Mouse (Mus musculus) ES-E14 (cell line): ENCODE data around the gene Tgm3. TPM values are rescaled to one million over a fixed set of nuclear protein-coding genes. Genes with fewer than 3 reads are reported as not detected.

ENCODE experiments used
- DNase-seq: peaks from one replicate; pipeline ENCODE4 v3.0.0-alpha.2; 2013; ENCODE audit warnings: low read depth, low spot score
- H3K27ac ChIP-seq: 2 replicates; pipeline ENCODE4 v1.5.1; 2012; ENCODE audit warnings: low read depth, mild to moderate bottlenecking, low read length, moderate library complexity, mixed read lengths; ENCODE audit not compliant: poor library complexity, insufficient read depth, severe bottlenecking
- H3K36me3 ChIP-seq: 2 replicates; pipeline ENCODE4 v1.6.1; 2012; ENCODE audit warnings: mild to moderate bottlenecking, low read length, moderate library complexity, mixed read lengths; ENCODE audit not compliant: control insufficient read depth, poor library complexity, insufficient read depth, severe bottlenecking
- H3K4me1 ChIP-seq, 2 experiments: fragments of 150-350 bp in 1 of 2; sonication (generic) in 1 of 2; 2 replicates each; pipeline ENCODE4 v1.6.1; 2012; ENCODE audit warnings: low read length in 2 of 2, mild to moderate bottlenecking in 1 of 2, mixed read lengths in 1 of 2; ENCODE audit not compliant: control insufficient read depth in 2 of 2, insufficient read depth in 2 of 2, poor library complexity in 1 of 2
- H3K4me3 ChIP-seq, 2 experiments: fragments of 150-350 bp in 1 of 2; sonication (generic) in 1 of 2; 2 replicates each; pipeline ENCODE4 v1.5.1; 2012; ENCODE audit warnings: low read length in 2 of 2, low read depth in 1 of 2, mild to moderate bottlenecking in 1 of 2, mixed read lengths in 1 of 2; ENCODE audit not compliant: insufficient read depth in 1 of 2, poor library complexity in 1 of 2, severe bottlenecking in 1 of 2
- H3K9ac ChIP-seq: 2 replicates; pipeline ENCODE4 v1.6.1; 2012; ENCODE audit warnings: low read depth, mild to moderate bottlenecking, low read length, mixed read lengths; ENCODE audit not compliant: poor library complexity, insufficient read depth, severe bottlenecking
- H3K9me3 ChIP-seq: fragments of 150-350 bp; sonication (generic); 2 replicates; pipeline ENCODE4 v1.6.1; 2012; ENCODE audit warnings: low read depth, mild to moderate bottlenecking, low read length; ENCODE audit not compliant: control insufficient read depth, insufficient read depth
- CHD2 ChIP-seq: IDR thresholded peaks from 2 replicates; pipeline ENCODE4 v1.6.1; 2014; ENCODE audit warnings: mild to moderate bottlenecking, low read depth, low read length, inconsistent platforms
- HCFC1 ChIP-seq: IDR thresholded peaks from 2 replicates; pipeline ENCODE4 v1.6.1; 2012; ENCODE audit warnings: low read length, inconsistent platforms, borderline replicate concordance; ENCODE audit not compliant: insufficient read depth
- MAFK ChIP-seq: IDR thresholded peaks from 2 replicates; pipeline ENCODE4 v1.6.1; 2014; ENCODE audit warnings: mild to moderate bottlenecking, low read depth, low read length, inconsistent platforms; ENCODE audit not compliant: insufficient read depth
- ZC3H11A ChIP-seq: IDR thresholded peaks from 2 replicates; pipeline ENCODE4 v1.6.1; 2012; ENCODE audit warnings: low read depth, mild to moderate bottlenecking, inconsistent platforms, low read length, borderline replicate concordance
- ZNF384 ChIP-seq: IDR thresholded peaks from 2 replicates; pipeline ENCODE4 v1.6.1; 2012; ENCODE audit warnings: low read depth, low read length, inconsistent platforms
- in situ Hi-C, 2 experiments: fragments of 600-800 bp; cut with MboI; formaldehyde crosslinking; loops; one replicate each; pipeline ENCODE4 v1.15.1; 2025; ENCODE audit warnings: low sequenced_read_pairs in 2 of 2, inconsistent platforms in 1 of 2; ENCODE audit not compliant: unreplicated experiment in 2 of 2
- total RNA-seq: library from RNA; depleted of rRNA; stranded (reverse); fragments of 300-350 nt; gene quantifications from 2 replicates; pipeline ENCODE4 v1.2.3, GENCODE M21; 2012; rRNA removed

The Tgm3 gene
- total RNA-seq, 1 experiment, result 3.1 TPM

DNA sequence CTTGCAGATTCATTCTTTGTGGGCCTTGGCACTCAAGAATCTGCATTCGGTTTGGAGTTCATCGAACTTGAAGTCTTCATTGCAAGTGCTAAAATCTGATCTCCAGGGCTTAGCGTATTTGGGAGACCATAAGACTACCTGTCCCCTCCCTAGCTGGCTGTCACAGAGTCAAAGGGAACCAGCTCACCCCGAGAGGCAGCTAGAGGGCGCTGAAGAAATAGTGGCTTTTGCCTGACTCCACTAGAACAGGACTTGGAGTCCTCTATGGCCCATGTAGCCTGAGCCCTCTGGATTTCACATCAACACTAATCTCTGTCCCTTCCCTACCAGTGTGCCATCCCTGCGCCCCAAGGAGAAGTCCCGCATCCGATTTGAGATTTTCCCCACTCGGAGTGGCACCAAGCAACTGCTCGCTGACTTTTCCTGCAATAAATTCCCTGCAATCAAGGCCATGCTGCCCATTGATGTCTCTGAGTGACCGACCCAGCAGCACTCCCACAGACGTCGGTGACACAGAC, 35.8 kb downstream of the Tgm3 start:
- Histone ChIP-seq H3K4me3 (no peak overlapping the region), H3K4me1 (no peaks in the 10 kb centered on the region), H3K27ac (no peak overlapping the region), H3K9me3 (no peaks in the 10 kb centered on the region), H3K9ac (no peak overlapping the region), H3K36me3 (no peaks in the 10 kb centered on the region)
- peak; percentile 11 for DNase-seq
- TF ChIP-seq HCFC1 (no peak), MAFK (no peak), ZC3H11A (no peak), ZNF384 (no peak), CHD2 (no peak)
- in situ Hi-C loops, result no loop called here

DNA sequence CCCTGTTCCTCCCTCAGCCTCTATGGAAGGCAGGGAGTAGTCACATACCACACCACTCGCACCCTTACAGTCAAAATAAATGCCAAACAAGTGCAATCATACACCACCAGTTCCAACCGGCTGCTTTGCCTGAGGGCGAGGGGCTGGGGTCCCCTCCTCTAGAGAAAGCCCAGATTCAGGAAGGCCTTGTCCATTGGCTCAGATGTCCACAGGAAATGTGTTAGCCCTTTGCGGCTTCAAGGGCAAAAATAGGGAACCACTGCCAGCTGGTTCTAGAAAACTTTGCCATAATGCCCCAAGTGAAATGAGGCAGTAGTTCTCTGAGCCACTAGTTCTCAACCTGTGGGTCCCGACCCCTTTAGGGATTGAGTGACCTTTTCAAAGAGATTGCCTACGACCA, 36.6 kb downstream of the Tgm3 start:
- Histone ChIP-seq H3K27ac (no peak overlapping the region), H3K4me1 (no peaks in the 10 kb centered on the region), H3K36me3 (no peaks in the 10 kb centered on the region), H3K9me3 (no peaks in the 10 kb centered on the region), H3K4me3 (no peak overlapping the region), H3K9ac (no peak overlapping the region)
- DNase-seq, result no peak
- in situ Hi-C loops, result no loop called here
- TF ChIP-seq CHD2, result peak; percentile 74
- TF ChIP-seq ZNF384, result no peak

GRCm38 (mm10) chr2:130058149-130058548, 46.0 kb downstream of the Tgm3 start:
- peak; percentile 24 for DNase-seq
- Histone ChIP-seq H3K4me3 (no peak overlapping the region), H3K9me3 (no peaks in the 10 kb centered on the region), H3K36me3 (no peaks in the 10 kb centered on the region), H3K4me1 (no peaks in the 10 kb centered on the region), H3K27ac (no peak overlapping the region), H3K9ac (no peak overlapping the region)
- TF ChIP-seq ZC3H11A (0 out of 2 replicates have a peak, but pooled peaks have one; percentile 50), ZNF384 (no peak), HCFC1 (no peak), CHD2 (no peak)
- in situ Hi-C loops, result no loop called here

GRCm38 (mm10) chr2:130068228-130068627, 56.1 kb downstream of the Tgm3 start:
- no peaks in the 10 kb centered on the region for H3K9me3 ChIP-seq
- TF ChIP-seq CHD2 (no peak), ZNF384 (no peak), ZC3H11A (peak; percentile 38; the same call in 1 of the 2 replicates)
- H3K27ac ChIP-seq, result no peak overlapping the region
- no peak overlapping the region for H3K4me3 ChIP-seq
- H3K9ac ChIP-seq, result no peak overlapping the region
- peak; percentile 29 for DNase-seq
- in situ Hi-C loops, result no loop called here
- no peaks in the 10 kb centered on the region for H3K4me1 ChIP-seq
- no peaks in the 10 kb centered on the region for H3K36me3 ChIP-seq

DNA sequence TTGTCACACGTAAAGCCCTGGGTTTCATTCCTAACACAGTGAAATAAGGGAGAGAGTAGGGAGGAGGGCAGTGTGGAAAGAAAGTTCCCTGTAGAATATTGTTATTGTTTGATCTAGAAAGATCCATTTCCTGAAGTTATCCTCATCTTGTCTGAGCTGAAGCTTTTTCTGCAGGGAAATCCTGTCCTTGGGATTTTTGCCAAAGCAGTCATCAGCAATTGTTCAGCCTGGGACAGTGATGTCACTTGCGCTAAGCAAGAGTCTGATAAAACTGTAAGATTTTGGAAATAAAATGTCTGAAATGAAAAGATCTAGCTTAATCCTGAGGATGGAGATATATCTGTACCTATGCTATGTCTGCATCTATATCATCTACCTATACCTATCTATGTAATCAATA, 58.2 kb downstream of the Tgm3 start:
- Histone ChIP-seq H3K9ac (no peak overlapping the region), H3K9me3 (no peaks in the 10 kb centered on the region), H3K36me3 (no peaks in the 10 kb centered on the region), H3K4me3 (no peak overlapping the region), H3K4me1 (no peaks in the 10 kb centered on the region), H3K27ac (no peak overlapping the region)
- TF ChIP-seq HCFC1 (no peak), MAFK (no peak), ZC3H11A (no peak), CHD2 (no peak), ZNF384 (no peak)
- in situ Hi-C loops, result loop anchor here in 1 of 2 experiments (10.0 kb wide), 1 partner anchor 174 kb away; no protein-coding TSS in a partner anchor
- no peak for DNase-seq

Other genes starting within 250 kb of the Tgm3 start
- 22.1 TPM in 2 replicates for gene Stk35, start 211.8 kb upstream of the Tgm3 start, total RNA-seq
- gene Tgm6, start 100.1 kb downstream of the Tgm3 start, total RNA-seq, result not detected in 2 replicates
- gene Snrpb, start 167.1 kb downstream of the Tgm3 start, total RNA-seq, result 278 and 339 TPM in 2 replicates
- gene Tmc2, start 182.8 kb downstream of the Tgm3 start, total RNA-seq, result 0.09 and 0.16 TPM in 2 replicates